Mouse (Mus musculus) cerebellum, postnatal 10 days (tissue): ENCODE data around the gene Ttc9.

Experiments
- DNase-seq, 2 experiments: peaks; one replicate each; pipeline ENCODE4 v3.0.0; 2021; ENCODE audit warnings: mixed read lengths in 2 of 2

Ttc9 gene

GRCm38 (mm10) chr12:81630915-81631660, at the start of gene Ttc9:
Gene Ttc9, plus strand, starts transcription at chr12:81631249.
- peak; percentile 85 for DNase-seq

DNA sequence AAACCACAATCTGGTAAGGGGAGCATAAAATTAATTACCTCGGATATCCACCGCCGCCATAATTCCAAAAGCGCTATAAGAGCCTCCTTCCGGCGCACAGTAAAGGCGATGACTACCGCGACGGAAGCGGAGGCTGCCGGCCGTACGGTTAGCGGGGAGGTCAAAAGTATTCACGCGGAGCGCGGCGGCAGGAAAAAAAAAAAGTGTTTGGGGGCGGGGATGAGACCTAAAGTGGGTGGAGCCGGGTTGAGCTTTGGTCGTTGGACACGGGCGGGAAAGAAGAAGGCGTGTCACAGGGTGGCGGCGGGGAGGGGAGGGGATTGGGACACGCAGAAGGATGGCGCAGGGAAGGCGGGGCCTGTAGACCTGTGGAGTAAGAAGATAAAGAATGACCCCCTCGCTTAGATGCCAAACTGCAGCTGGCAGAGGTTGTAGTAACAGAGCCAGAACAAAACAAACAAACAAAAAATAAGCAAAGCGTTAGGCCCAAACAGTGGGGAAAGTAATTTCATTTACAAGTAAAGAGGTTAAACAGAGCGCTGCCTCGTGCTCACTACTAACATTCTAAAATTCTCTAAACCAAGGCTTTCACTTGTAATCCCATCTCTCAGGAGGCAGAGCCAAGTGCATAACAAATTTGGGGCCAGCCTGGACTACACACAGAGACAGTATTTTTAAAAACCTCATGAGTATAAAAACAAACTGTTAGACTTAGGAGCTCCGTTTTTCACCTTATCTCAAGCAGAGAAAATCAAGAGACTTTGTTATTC, 36.0 kb upstream of the Ttc9 start, which contains the start of gene Med6:
Med6 (minus strand) TSS at position 107 of the 770 bp plus-strand sequence.
- DNase-seq, result peak; percentile 97 to 98

GRCm38 (mm10) chr12:81596547-81597262, 34.3 kb upstream of the Ttc9 start:
- DNase-seq, result no peak

GRCm38 (mm10) chr12:81604995-81605784, 25.9 kb upstream of the Ttc9 start:
- peak; percentile 18 to 32 for DNase-seq

DNA sequence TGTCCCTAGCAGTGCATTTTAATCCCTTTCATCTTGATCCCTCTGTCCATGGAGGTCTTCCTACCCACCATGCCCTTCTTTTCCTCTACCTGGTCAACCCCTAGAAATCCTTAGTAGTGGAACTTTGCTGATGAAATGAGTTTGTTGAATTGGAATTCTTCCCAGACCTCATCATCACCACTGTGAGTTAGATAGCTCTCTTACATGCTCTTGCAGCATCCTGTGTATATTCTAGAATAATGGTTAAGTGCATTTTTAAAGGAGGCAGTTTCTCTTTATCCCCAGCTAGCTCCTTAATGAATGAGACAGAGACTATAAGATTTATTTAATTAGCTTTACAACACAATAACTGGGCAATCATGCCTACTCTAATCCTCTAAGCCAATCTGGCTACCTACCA, 21.6 kb upstream of the Ttc9 start:
- no peak for DNase-seq

GRCm38 (mm10) chr12:81615807-81616206, 15.2 kb upstream of the Ttc9 start:
- no peak for DNase-seq

- no peak for DNase-seq
Observed at GRCm38 (mm10) chr12:81616980-81617379, 14.1 kb upstream of the Ttc9 start.

DNA sequence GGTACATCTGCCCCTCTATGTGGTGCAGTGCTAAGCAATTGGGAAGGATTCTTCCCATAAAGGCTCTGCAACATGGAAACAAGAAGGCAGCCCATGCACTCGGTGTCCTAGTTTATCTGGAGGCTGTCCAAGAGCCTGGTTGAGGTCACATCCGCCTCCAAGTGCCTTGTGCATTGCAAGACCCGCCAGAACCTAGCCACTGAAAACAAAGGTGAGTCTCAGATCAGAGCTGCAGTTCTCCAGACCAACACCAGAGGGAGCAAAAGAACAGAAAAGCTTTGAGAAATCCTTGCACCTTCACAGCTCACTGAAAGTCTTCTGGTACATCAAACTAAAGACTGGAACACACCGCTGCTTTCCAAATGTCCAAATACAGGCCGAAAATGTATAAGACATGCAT, 11.7 kb upstream of the Ttc9 start:
- DNase-seq, result peak; percentile 91 to 95

DNA sequence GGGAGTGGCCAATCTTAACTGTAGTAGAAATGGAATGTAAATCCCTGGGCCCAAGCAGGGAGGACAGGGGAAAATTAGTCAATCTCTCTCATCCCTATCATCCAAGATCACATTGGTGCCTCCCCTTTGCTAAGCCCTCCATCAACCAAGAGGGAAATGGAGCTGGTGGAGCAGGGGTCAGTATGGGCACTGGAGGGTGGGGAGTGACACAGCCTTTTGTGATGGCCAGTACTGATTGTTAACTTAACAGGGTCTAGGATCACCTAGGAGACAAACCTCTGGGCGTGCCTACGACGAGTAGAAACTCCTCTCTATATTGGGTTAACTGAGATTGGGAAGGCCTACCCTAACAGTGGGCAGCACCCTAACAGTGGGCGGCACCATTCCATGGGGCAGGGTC, 7.7 kb upstream of the Ttc9 start:
- DNase-seq, result no peak

DNA sequence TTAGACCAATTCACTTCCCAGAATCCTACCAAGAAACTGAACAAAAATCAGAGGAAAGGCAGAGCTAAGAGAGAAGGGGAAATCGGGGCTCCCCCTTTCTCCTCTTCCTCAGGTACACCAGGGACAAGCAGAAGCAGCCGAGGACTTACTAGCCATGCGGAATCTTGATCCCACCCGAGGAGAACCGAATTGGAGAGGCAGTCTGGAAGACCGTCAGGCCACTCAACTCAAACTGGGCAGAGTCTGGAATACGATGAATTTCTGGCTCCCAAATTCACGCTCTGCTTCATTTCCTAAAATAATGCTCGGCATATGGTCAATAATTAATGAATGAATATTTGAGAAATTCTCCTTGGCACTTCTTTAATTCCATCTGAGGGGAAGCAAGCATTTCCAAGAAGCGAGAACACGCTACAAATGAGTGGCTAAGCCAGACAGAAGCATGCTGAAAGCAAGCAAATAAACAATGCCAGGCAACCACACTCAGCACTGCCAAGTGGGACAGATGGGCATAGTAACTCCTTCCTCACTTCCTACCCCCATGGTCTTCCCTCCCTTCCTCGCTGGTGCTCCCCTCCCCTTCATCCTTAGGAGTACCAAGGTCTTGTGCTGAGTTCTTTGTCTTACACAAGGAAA, 4.7 kb upstream of the Ttc9 start:
- DNase-seq, result peak; percentile 80 to 84

DNA sequence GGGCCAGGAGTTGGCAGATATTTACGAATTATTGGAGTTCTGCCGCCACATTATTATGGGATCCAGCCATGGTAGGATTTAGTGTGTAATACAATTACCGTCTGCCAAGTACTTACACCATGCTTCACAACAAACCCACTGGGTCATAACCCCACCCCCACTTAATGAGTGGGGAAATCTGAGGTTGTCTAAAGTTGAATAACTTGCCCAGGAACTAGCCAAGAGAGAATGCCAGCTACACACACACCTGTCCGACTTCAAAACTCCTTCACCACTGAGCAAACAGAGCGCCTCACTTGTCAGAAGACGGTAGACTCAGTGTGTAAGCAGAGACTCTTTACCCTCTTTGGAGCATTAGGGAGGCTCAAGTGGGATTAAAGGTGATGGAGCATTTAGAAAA, 3.6 kb upstream of the Ttc9 start:
- DNase-seq, result no peak

- DNase-seq, result no peak
Observed at GRCm38 (mm10) chr12:81628091-81628490, 3.0 kb upstream of the Ttc9 start.

DNA sequence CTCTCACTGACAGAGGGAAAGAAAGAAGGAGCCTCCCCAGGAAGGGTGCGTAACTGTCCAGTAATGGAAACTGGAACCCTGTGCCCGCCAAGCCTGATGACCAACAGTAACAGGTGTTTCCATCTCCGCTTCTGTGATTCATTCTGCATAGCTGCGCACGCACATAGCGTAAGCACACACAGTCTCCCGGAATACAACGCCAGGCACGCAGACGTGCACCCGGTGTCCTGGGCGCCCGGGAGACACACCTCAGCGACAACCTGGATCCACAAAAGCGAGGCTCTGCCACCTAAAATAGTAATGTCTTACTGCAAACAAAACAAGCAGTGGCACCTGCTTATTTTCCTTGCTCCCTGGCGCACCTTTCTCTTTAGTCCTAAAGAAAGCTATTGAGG, 532 bp upstream of the Ttc9 start:
- DNase-seq, result peak; percentile 80 to 82

DNA sequence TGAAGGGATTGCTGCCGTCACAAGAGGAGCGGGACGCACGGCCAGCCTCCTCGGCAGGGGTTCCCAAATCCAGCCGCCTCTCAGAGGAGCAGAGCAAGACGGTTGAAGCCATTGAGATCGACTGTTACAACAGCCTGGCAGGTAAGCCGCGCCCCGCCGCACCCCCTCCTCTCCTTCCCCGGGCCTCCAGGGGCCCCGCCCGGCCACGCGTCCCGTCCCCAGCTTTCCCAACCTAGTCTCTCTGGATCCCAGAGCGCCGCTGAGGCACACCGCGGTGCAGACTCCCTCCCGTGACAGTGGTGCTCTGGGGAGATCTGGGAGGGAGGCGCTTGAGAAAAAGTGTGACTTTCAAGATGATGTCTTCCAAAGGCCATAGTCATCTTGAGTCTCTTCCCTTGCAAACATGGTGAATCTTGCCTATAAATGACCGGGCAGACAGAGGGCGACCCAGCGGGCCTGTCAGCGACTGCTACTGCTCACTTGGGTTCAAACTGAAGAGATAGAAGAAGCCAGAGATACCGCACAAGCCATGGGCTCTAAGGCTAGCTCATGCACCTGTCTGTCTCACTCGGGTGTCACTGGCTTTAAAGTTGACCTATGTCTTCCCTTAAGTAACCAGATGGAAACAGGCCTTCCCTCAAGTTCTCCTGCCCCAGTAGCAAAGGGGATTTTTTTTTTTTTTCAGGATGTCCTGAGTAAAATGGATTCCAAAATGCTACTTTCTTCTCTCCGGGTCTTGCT, 782 bp downstream of the Ttc9 start:
- peak; percentile 74 to 78 for DNase-seq

DNA sequence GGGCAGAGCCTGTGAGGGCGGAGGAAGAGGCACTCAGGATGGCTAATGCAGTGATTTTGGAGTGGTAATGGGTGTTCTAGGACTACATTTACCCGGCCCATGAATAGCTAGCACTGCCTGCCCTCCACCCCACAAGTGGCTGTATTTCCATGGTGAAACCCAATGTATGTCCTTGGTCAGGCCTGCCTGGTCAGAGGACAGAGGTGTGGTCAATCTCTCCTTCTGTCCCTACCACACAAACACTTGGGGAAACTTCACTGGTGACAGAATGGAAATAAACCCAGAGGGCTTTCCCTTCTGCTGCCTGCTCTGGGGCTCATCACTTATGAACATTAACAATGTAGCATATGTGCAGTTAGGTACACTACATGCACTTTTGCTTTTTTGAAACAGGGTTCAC, 2.2 kb downstream of the Ttc9 start:
- no peak for DNase-seq

GRCm38 (mm10) chr12:81640656-81641055, 9.6 kb downstream of the Ttc9 start:
- DNase-seq, result no peak

DNA sequence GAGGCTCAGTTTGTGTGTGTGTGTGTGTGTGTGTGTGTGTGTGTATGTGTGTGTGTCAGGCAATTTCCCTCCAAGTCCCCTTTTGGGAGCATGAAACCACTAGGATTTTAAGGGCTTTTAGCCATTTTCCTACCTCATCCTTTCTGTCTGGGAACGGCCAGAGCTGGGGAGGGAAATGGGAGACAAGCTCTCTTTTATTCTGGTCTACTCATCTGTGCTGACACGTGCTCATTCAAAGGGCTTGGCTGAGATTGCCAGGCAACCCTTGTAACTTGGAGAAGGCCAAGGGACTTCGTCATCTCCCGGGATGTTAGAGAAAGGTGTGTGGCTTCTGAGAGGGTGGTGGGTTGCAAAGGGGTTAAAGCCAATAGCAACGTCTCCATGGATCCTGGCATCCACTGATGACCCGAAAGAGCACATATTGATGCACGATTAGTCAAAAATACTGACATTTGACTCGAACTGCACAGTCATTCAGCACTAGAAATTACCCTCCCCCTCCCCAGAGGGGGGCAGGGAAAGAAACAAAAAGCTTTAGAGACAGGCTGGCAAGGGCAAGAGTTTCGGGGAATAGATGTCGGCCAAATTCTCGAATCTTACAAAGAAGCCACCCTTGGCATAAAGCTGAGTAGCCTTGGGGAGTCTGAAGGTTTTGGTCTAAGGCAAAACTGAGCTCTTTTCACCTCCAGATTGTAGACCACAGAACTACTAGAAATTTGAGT, 11.5 kb downstream of the Ttc9 start:
- DNase-seq, result peak; percentile 20 to 57

DNA sequence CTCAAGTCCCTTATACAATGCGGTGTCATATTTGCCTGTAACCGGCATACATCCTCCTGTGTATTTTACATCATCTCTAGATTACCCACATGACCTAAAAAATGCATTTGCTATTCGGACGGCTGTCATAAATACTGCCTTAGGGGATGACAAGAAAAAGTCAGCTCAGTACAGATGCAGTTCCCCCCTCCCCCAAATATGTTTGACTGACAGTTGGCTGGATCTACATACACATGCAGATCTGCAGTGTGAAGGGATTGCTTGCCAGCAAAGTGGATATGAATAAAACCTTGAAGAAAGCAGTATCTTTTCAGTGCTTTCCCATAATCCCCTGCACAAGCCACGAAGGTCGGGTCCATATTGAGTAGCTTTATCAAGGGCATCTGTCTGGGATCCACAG, 15.8 kb downstream of the Ttc9 start:
- no peak for DNase-seq

- peak; percentile 80 to 83 for DNase-seq
Observed at GRCm38 (mm10) chr12:81653344-81653743, 22.3 kb downstream of the Ttc9 start.

DNA sequence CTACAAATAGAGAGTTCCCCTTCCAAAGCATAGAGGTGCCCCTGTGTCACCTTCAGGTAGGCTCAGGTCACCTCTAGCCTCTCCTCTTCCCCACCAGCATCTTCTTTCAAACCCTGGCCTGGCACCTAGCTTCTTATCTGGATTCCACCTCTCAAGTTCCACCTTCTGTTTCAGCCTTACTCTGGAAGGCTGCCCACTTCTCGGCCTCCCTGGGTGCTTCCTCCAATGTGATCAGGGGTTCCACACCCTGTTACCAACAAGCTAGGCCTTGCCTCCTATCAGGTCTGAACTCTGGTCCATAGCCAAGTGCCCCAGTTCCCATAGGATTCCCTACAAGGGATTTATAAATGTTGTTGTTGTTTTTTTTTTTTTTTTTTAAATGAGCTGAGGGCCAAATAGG, 26.3 kb downstream of the Ttc9 start:
- peak; percentile 54 to 55 for DNase-seq

DNA sequence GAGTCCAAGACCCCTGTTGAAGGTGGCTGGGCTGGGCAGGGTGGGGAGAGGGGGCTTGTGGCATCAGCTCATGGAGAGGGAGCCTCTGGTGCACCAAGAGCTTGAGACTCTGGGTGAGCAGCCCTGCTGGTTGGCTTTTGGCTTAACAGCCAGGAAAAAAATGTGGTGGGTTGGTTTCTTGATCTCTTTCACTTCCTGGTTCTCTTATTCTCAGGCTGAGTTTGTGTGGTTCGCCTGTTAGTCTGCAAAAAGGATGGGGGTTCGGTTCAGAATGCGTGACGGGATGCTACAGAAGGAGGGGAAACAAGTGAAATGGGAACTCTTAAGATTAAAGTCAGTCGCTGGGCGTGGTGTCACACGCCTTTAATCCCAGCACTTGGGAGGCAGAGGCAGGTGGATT, 27.0 kb downstream of the Ttc9 start:
- no peak for DNase-seq
